Comparison of ENCODE assay signal across 8 mouse cellular contexts in genomic region chr7:31176886-31177763, GRCm38 (mm10). TPM values are rescaled to one million over a fixed set of nuclear protein-coding genes. Genes with fewer than 3 reads are reported as not detected.
DNase-seq lines count a peak whose midpoint lies in the region; ATAC-seq lines count a peak whose summit lies in the region.

No protein-coding gene starts in this region.

- DNase-seq in 416B (ENCODE audit: low read depth) = peak; percentile 76
- peak; percentile 84 for DNase-seq in adrenal gland, postnatal 10 days
- DNase-seq in embryo, embryonic 11.5 days (ENCODE audit: low read depth, low spot score) = peak; percentile 57
- DNase-seq in gastrocnemius, postnatal 4 days (ENCODE audit: low spot score in 2 of 2) = peak; percentile 56 to 72
- DNase-seq in left cerebral cortex, postnatal 36 days (ENCODE audit: low spot score in 2 of 2) = peak; percentile 49 to 72
- DNase-seq in midbrain, embryonic 10.5 days (ENCODE audit: low spot score) = peak; percentile 70
- peak; percentile 51 for DNase-seq in skeletal muscle tissue, adult 2 months (ENCODE audit: low read depth, low spot score)

- ATAC-seq in intestine, embryonic 15.5 days = peak; percentile 80

- 21% methylated on average over 22 of the region's 22 CpGs for WGBS in intestine, embryonic 15.5 days
- WGBS in midbrain, embryonic 10.5 days = 37% methylated on average over 22 of the region's 22 CpGs

- intact Hi-C loops in left cerebral cortex, postnatal 36 days (cut with DNase I) = loop anchor here (5.0 kb wide), 1 partner anchor 45 kb away; no protein-coding TSS in a partner anchor

- 0 out of 2 replicates have a peak overlapping the region, but pooled peaks have one; percentile 16 for H3K4me3 ChIP-seq in intestine, embryonic 15.5 days (replicated peaks)
- H3K4me3 ChIP-seq in midbrain, embryonic 10.5 days = no peak overlapping the region

- no peak overlapping the region for H3K27ac ChIP-seq in intestine, embryonic 15.5 days
- no peak overlapping the region for H3K27ac ChIP-seq in midbrain, embryonic 10.5 days (replicated peaks)

- no peaks in the 10 kb centered on the region for H3K4me1 ChIP-seq in intestine, embryonic 15.5 days (replicated peaks)
- no peaks in the 10 kb centered on the region for H3K4me1 ChIP-seq in midbrain, embryonic 10.5 days

- no peaks in the 10 kb centered on the region for H3K9me3 ChIP-seq in intestine, embryonic 15.5 days
- H3K9me3 ChIP-seq in midbrain, embryonic 10.5 days (replicated peaks) = no peaks in the 10 kb centered on the region

- no peaks in the 10 kb centered on the region for H3K36me3 ChIP-seq in intestine, embryonic 15.5 days
- H3K36me3 ChIP-seq in midbrain, embryonic 10.5 days = no peaks in the 10 kb centered on the region

- peak overlapping the region; percentile 47 for H3K4me2 ChIP-seq in intestine, embryonic 15.5 days (replicated peaks)

- peaks cover 3% of the 10 kb centered on the region; the same call in 1 of the 2 replicates for H3K27me3 ChIP-seq in intestine, embryonic 15.5 days (replicated peaks)
- no peaks in the 10 kb centered on the region for H3K27me3 ChIP-seq in midbrain, embryonic 10.5 days (ENCODE audit: low read depth, poor library complexity, severe bottlenecking)

- H3K9ac ChIP-seq in intestine, embryonic 15.5 days = no peak overlapping the region

RNA-seq across cellular contexts. Expression of gene Gramd1a, which starts 21.4 kb away (rescaled TPM):
- total RNA-seq in adrenal gland, postnatal 10 days (2021) = 10 to 100 TPM; 39.4 to 60.0 TPM
- 10 to 100 TPM; 42.8 to 45.8 TPM for total RNA-seq in gastrocnemius, postnatal 4 days (2021)
- 41.6 and 44.2 TPM in 2 replicates for polyA plus RNA-seq in intestine, embryonic 15.5 days (2015; fragmentation: Nextera tagmentation; extraction: Ambion mirVana)
- total RNA-seq in left cerebral cortex, postnatal 36 days (2021) = 100 to 1,000 TPM in 1 of 2 experiments, 10 to 100 TPM in 1; 94.0 to 120 TPM
- polyA plus RNA-seq in midbrain, embryonic 10.5 days (2016; fragmentation: Nextera tagmentation; extraction: Ambion mirVana) = 90.0 and 120 TPM in 2 replicates

RNA-seq across cellular contexts. Expression of gene Scn1b, which starts 50.3 kb away (rescaled TPM):
- total RNA-seq in adrenal gland, postnatal 10 days (2021) = 10 to 100 TPM; 15.7 to 39.2 TPM
- total RNA-seq in gastrocnemius, postnatal 4 days (2021) = 10 to 100 TPM; 90.6 to 98.1 TPM
- polyA plus RNA-seq in intestine, embryonic 15.5 days (2015; fragmentation: Nextera tagmentation; extraction: Ambion mirVana) = 1.6 and 1.8 TPM in 2 replicates
- 100 to 1,000 TPM; 640 to 844 TPM for total RNA-seq in left cerebral cortex, postnatal 36 days (2021)
- 0.55 and 0.80 TPM in 2 replicates for polyA plus RNA-seq in midbrain, embryonic 10.5 days (2016; fragmentation: Nextera tagmentation; extraction: Ambion mirVana)

Comparison
In these comparisons a context has a peak if more than half of its experiments do, and no peak if none do; other contexts are left out.
1. RNA of gene Scn1b, which starts 50.3 kb away (total RNA-seq): 640 to 844 TPM in left cerebral cortex, postnatal 36 days; 90.6 to 98.1 TPM in gastrocnemius, postnatal 4 days and 15.7 to 39.2 TPM in adrenal gland, postnatal 10 days; every median in the first group is over 4 times any median in the second.
2. Peak in every context shown above with its lines, with median percentiles within 50 percentile points of each other: DNase-seq.